Mouse (Mus musculus) megakaryocyte, embryonic 14.5 days (primary cell): ENCODE data around the gene Bcat1.

Experiments used
- FLI1 ChIP-seq: IDR thresholded peaks from 2 replicates; pipeline ENCODE4 v1.6.1; 2012; ENCODE audit warnings: low read length, inconsistent platforms, mixed read lengths
- GATA1 ChIP-seq: IDR thresholded peaks from 3 replicates; pipeline ENCODE4 v1.6.1; 2012; ENCODE audit warnings: mixed read lengths, low read length, inconsistent platforms, borderline replicate concordance

- TF ChIP-seq GATA1 (no peak), FLI1 (no peak)
These were observed 302 bp upstream of the Bcat1 start for GRCm38 (mm10) chr6:145076286-145076685.
